Mouse (Mus musculus): ENCODE measurements at regions not wholly inside any gene's neighbourhood (a gene's known extent, or its start where the extent isn't known, plus 50 kb on each side); places are given as distances from the start of the nearest gene placed in this dataset.

DNA sequence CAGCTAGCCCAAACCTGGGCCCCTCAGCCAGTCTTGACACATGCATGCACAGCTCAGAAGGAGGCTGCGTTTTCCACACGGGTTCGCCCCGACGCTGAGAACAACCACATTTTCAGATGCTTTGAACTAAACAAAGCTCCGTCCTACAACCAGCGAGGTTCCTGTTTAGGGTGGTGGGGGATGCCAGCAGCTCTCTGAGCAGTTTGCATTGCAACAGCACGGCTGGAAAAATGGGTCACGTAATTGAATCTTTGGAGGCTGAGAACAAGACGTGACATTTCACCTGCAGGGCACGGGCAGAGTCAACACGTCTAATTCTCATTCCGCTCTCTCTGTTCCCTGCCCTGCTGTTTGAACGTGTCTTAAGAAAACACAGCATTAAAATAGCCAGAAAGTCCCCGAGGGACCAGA, 119.2 kb downstream of the Syk start:
- no peak for DNase-seq (ENCODE audit: low spot score in 2 of 2)

DNA sequence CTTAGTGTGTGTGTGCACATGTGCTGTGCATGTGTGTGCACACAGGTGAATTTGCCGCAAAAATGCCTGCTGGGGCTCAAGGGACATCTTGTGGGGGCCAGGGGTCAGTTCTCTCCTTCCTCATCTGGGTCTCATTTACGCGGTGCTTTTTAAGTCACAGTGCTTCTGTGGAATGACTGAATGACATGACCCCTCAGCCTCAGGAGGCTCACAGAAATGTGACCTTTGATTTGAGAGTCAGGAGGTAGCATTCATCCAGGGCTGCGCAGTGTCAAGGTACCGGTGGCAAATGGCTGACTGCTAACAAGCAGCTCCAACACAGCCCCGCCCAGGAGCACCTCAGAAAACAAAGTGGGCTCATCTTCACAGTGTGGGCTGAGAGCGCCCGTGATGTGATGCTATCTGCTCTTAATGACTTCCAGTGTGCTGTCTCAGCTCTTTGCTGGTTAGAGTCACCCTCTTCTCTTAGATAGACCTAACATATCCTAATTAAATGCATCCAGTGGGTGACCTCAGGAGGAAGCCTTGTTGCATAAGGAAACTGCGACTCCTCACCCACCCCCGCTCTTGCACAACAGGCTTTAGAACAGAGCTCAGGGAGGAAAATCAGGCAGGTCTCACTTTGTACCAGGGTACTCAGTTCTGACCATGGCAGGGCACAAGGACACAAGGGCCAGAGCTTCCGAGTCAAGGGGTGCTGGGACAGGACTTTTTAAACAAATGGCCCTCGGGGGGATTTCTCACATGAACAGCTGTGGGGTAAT, 120.6 kb downstream of the Syk start:
- DNase-seq (ENCODE audit: low spot score in 2 of 2), result no peak

DNA sequence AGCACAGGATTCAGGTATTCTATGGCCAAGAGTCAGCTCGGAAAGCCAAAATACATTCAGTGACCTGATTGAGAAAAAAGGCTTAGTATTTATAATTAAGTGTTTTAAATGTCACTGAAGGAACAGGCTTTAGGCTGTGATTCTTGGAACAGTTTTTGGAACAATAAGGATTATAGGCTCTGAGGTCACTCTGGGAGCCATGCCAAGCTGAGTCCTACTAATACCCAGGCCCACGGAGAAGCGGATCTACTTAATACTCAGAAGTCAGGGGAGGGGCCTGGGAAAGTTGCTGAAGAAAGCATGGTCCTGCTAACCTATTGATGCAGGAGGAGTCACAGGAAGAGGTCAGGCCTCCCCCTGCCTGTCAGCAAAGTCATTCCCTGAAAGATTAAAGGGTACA, 121.7 kb downstream of the Syk start:
- DNase-seq (ENCODE audit: low spot score in 2 of 2), result no peak

DNA sequence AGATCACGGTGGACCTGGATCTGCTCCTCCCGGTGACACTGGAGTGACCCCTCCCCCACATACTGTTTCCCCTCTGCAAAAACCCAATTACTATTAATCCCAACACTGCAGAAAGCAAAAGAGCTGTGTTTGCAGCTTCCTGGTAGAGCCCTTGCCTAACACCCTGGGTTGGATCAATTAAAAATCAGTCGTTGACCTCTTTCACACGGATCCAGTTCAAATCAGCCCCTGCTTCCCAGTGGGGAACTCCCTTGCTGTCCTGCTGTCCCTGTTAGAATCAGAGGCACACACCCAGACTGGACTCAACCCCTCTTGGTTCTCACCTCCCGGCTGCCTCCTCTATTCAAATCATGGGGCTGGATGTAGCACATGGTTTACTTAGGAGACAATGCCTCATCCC, 126.6 kb downstream of the Syk start:
- DNase-seq (ENCODE audit: low spot score in 2 of 2), result no peak

DNA sequence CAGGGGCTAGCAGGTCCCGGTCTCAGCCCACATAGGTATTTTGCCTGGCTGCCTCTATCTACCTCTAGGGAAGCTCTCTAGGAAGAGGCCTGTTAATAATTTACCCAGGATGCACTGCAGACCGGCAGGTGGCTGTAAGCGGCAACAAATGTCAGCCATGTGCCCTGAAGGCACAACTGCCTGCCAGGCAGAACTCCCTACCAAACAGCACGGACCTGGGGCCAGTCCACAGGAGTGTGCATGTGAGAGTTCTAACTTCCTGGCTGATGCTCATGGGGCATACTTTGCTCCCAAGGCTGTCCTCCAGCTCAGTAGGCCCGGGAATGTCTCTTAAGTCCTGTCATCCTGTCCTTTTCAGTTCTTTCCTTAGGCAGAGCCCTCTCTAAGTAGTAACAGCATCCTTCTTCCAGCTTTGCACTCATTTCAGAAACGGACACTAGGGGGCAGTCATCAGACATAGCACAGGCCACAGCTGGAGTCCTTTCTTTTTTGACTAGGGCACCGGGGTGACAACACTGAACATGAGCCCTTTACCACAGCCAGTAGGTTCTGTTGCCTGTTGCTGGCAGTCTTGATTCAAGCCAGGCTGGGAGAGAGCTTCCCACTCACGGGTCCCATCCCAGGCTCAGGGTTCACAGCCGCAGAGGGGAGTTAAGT, 128.9 kb downstream of the Syk start:
- DNase-seq (ENCODE audit: low spot score in 2 of 2), result peak; percentile 42 to 75

DNA sequence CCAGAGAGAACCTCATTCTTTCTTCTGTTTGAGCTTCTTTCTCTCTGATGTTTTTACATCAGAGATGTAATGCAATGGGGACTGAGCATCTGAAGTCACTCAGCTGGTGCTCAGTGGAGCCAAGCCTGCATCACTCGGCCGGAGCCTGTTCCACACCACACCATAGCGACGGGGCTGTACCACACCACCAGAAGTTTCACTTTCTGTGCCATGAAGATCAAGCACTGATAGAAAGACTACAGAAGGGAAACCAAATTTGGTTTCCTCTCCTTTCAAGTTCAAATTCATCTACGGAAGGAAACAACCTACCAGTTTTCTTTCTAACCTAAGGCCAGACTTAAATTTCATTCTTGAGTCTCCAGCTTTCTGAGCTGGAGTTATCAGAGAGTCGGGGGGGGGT, 138.5 kb downstream of the Syk start:
- DNase-seq (ENCODE audit: low spot score in 2 of 2), result no peak

DNA sequence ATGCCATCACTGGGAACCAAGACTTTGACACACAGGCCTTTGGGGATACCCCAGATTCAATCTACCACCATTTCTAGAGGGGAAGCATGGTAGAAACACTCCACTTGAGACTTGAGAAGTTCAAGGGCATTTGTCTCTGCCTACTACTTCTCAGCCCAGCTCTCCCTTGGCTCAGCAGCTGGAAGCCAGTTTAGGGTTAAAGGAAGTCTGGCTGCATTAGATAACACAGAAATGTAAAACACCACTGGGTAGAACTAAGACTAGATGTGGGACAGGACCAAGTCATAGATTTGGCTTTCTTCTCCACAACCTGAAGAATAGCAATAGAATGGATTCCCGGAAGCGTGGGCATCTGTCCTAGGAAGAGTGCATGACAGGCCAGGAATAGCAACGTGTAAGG, 139.7 kb downstream of the Syk start:
- DNase-seq (ENCODE audit: low spot score in 2 of 2), result no peak

DNA sequence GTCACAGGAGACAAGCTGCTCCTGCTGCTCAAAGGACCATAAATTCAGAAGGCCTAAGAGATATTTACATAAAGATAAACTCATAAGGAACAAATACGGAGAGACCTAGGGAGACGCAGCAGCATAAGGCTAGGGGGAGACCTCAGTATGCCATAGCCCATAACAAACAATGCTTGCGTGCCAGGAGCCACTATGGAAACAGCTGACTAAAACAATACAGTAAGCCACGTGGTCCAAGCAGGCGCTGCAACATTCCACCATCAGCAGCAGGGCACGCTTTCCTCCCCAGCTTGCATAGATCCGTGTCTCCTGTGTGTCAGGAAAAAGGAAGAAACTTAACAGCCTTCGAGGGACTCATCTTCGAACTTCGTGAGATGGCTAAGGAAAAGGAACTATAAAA, 143.1 kb downstream of the Syk start:
- DNase-seq (ENCODE audit: low spot score in 2 of 2), result no peak

DNA sequence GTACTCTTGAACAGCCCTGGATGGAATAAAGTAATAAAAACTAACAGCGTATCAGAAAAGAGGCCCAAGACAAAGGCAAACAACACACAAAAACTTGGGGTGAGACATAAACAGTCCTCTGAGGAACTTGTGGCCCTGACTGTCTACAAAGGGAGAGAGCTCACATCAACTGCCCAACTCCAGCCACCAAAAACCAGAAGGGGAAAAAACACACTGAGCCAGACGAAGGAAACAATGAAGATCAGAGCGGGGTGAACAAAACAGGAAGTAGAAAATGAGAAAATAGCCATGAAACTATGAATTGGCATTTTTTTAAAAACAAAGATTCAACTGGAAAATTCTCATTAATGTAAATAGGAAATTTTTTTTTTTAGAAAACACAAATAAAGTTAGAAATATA, 143.6 kb downstream of the Syk start:
- DNase-seq (ENCODE audit: low spot score in 2 of 2), result no peak

DNA sequence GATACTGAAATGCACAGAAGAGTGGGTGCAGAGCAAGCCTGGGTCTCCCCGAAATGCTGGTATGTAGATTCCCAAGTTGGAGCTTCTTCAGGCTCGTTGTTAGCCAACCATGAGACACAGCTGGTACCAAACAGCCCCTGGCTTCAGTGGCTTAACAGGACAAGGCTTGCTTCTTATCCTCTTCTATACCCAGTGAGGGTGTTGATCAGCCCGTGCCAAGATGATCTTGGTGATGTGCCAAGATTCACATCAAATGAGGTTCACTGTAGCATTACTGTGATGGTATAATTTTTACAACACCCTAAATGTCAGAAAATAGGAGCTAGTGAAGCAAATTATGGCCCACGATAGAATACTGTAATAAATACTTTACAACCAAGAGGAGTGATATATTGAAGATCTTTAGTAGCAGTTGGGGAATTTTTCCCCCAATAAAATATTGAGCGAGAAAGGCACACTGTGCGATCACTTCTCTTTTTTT, 152.5 kb downstream of the Syk start:
- no peak for DNase-seq (ENCODE audit: low spot score in 2 of 2)

DNA sequence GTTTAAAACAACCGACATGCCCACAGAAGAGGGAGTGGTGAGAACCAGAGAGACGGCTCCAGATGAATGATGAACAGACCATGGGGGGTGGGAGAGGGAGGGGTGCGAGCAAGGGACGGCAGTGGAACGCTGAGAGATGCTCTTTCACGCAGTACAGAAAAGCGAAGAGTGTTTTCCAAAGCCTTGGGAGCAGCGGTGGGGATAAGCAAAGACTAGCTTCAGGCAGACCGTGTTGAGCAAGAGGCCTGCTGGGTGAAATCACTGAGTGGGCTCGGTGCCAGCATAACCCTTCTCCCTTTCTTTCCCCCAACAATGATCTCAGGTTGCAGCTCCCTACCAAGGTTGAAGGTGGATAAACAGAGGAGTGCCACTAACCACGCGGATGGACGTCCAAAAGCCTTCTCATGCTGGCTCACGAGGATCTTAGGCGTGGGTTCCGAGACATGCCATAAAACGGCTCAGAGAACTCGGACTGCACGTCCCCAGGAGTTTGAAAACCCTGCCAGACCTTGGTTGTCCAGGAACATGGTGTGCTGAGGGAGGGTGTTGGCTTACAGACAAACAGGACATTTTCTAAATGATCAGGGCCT, 153.1 kb downstream of the Syk start:
- no peak for DNase-seq (ENCODE audit: low spot score in 2 of 2)

DNA sequence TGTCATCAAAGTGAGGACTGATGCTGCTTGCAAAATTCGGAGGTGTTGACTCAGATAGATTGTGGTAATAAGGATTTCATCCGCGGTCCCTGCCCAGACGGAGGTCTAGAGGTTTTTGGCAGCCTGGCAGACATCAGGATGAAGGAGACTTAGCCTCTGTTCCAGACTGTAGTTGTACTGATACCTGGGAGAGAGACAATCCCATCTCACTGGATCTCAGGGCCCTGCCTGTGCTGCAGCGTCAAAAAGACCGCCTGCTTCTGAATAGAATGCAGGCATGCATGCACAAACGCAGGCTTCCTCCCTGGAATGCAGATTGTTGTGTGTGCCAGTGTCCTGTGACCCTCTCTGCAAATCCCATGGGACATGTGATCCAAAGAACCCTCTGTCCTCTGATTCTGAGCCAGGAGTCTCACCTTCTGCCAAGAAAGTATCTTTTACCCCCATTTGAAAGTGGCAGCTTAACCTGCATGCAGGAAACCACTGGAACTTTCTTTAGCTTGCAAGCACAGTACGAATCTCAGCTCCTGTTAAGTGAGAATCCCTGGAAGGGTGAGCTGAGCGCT, 155.2 kb downstream of the Syk start:
- DNase-seq (ENCODE audit: low spot score in 2 of 2), result no peak

DNA sequence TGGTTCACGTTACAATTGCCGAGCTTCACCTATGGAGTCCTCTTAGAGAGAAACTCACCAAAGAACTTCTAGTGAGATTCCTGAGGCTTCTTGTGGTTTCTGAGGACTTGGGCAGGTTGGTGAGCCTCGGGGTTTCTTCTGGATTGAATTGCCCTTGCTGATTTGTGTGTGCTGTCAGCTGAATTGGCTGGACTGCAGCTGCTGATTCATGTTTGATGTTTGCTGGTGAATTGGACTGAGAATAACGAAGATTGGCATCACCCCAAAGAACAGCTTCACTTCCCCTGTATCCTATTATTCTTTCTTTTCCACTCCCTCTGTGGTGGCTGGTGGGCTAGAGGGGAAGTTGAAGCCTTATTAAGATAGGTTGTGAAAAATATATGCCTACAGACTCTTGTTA, 158.4 kb downstream of the Syk start:
- no peak for DNase-seq (ENCODE audit: low spot score in 2 of 2)

DNA sequence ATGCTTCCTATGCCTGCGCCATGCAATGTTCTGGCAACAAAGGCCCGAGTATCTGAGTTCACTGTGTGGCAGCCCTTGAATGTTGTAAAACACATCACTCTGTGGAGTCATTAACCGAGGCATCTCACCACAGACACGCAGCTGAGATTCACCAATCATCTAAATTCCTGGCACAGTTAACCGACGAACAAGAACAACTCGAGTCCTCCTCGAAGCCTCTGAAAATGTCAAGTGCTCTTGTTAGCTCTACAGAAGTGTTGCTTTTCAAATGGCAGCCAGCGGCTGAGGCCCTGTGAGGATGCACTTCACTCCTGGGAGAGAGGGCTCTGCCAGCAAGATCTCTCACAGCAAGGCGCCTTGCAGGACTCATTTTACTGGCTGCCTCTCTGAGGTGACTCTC, 173.0 kb downstream of the Syk start:
- no peak for DNase-seq (ENCODE audit: low spot score in 2 of 2)

DNA sequence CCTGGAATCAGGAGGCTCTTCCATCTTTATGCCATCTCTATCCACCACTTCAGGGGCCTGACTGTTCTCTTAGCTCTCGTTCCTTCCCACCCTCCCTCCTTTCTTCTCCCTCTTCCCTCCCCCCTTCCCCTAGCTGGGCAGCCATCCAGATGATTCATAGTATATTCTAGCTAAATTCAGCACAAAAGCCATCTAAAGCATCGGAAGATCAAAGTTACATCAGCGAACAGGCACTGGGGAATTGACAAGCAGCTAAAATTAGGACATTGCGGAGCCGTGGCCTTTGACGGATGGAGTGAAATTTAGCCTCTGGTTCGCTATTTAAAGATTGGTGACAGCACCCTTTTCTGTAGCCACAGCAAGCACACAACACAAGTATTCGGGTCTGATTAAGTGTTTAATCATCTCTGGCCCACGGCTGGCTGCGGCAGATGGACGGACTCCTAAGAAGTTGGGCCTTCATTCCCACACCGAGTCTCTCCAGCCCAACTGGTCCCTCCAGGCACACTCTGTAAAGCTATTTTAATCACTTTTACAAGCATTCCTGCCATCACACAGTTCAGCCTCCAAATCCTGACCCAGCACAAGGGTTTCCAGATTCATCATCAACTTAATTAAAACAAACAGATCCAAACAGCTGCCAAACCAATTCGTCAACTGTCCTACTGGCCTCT, 163.8 kb downstream of the Auh start:
- DNase-seq (ENCODE audit: low spot score in 2 of 2), result peak; percentile 8 to 34

DNA sequence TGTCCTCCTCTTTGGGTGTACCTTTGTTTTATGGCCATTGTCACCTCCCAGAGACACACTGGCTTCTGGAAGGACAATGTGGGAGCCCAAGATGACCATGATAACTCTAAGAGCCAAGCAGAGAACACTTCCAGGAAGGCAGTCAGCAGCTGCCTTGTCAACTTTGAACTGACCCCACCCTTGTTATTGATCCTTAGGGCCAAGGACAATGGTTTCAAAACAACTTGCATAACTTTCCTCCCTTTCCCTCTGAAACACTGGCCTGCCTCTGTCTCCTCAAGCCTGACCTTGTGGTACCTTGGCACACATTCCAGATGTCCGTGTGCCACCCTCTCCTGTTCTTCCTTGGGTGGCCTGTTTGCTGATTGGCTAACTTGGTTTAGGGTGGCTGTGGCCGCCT, 163.2 kb downstream of the Auh start:
- DNase-seq (ENCODE audit: low spot score in 2 of 2), result no peak

DNA sequence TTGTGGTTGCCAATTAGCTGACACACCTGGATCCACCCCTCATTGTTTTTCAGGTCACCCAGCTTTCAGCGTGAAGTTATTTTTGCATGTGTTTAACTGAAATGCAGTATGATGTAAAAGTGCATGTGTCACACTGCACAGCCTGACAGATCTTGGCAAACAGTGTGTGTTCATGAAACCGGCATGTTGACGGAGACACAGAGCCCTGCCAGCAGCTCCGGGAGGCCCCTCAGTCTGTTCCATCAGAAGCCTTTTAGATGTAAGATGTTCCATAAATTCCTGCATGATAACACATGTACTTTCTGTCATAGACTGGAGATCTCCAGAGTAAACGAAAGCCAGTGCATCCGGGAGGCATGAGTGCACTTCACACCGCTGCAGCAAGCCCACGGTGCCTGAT, 159.5 kb downstream of the Auh start:
- DNase-seq (ENCODE audit: low spot score in 2 of 2), result no peak

DNA sequence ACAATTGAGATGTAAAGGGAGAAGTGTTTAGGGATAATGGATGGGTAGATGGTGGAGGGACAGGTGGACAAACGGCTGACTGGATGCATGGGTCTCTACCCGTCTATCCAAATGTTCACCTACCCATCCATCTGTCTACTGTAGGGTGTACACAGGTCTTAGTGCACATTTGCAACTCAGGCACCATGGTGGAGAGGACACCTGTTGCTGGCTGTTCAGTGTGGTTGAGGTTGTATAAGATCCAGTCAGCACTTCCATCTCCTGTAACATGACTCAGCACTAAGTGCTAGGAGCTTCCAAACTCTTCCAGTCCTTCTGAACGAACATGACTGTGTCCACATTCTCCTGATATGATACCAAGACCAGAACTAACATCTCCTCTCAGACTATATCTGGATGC, 158.0 kb downstream of the Auh start:
- DNase-seq (ENCODE audit: low spot score in 2 of 2), result no peak

DNA sequence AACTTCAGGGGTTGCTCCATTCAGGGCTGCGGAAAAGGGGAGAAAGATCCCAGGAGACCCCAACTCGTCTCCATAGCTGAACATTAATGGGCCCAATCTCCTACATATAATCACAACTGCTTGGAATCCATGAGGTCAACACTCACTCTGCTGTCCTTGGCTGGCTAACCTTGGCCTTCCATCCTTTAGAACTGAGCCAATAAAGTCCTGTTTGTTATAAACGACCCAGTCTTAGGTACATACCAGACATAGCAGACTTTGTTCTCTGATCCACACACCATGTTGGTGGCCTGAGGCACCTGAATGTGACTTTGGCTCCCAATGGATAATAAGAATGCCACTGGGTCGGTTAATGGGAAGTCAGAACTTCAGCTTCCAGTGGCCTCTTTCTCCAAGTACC, 157.4 kb downstream of the Auh start:
- DNase-seq (ENCODE audit: low spot score in 2 of 2), result no peak

DNA sequence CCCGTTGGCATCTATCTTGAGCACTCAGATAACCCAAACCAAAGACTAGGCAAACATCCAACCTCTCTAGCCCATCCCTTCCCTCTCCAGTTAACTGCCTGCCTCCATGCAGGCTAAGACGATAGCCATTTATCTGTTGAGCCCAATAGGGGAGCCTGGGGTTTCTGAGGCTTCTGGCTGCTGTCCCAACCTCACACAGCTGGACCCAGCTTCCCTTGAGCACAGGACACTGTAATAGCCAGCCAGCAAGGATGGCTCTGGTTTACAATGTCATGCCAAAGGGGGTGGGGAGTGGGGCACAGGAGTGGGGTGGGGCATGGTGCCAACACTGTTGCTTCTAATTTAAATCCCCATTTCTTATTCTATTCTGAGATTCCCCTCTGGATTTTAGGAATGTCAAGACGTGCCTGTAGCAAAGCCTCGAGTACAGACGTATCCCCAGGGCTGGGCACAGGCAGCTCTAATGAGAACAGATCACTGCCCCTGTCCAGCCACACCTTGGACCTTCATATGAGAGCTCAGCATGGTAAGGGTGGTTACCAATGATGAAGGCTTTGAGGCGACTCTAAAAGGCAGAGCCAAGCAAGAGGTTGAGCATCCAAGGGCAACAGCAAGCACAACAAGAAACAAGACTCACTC, 152.0 kb downstream of the Auh start:
- no peak for DNase-seq (ENCODE audit: low spot score in 2 of 2)

DNA sequence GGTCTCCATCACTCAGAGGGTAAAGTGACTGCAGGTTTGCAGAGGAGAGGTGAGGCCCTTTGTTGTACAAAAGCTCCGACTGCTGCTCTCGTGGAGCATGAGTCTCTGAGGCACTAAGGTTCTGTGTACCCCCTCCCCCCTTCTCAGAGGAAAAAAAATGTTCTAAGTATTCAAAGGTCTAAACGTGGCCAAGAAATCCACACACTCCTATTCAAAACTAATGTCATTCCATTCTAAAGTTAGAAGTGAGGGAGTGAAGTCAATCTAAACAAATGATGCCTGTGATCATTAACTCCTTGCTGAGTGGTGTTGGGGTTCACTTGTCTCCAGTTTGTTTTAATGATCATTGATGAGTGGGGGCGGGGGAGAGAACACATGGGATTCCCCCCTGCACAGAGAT, 150.6 kb downstream of the Auh start:
- DNase-seq (ENCODE audit: low spot score in 2 of 2), result no peak

Data from frontal cortex, postnatal 25 days (tissue).